Mouse (Mus musculus) G1E (cell line): ENCODE measurements around the gene Rere.

Source experiments
- CTCF ChIP-seq: IDR thresholded peaks from 2 replicates; pipeline ENCODE4 v1.5.1; 2012; ENCODE audit warnings: low read depth, low read length, inconsistent platforms, mixed read lengths
- GATA1 ChIP-seq: IDR thresholded peaks from 2 replicates; pipeline ENCODE4 v1.6.1; 2012; ENCODE audit warnings: borderline replicate concordance, low read length, inconsistent platforms, mixed read lengths

GRCm38 (mm10) chr4:150283335-150283638 lies 1.8 kb downstream of the Rere start:
- TF ChIP-seq CTCF = no peak
- TF ChIP-seq GATA1 = no peak
